Mouse (Mus musculus): ENCODE data around the gene Ick.

DNA sequence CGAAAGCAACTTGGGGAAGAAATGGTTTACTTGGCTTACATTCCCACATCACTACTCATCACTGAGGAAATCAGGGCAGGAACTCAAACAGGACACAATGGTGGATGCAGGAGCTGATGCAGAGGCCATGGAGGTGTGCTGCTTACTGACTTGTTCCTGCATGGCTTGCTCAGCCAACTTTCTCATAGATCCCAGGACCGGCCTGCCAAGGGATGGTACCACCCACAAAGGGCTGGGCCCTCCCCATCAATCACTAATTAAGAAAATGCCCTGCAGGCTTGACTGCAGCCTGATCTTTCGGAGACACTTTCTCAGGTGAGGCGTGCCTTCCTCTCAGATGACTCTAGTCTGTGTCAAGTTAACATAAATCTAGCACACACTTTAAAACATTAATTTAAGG lies 2.2 kb upstream of the Ick start:
- no peak for TF ChIP-seq CTCF (IDR thresholded peaks at IDR 0.05; ENCODE audit: borderline replicate concordance, insufficient read depth, low read depth, low read length)
- TF ChIP-seq POLR2A (IDR thresholded peaks at IDR 0.05; ENCODE audit: borderline replicate concordance, insufficient read depth, low read length): no peak

Measured in cerebellum, adult 2 months (tissue).